29 mouse cellular contexts compared by ENCODE assay signal in genomic region chr8:46394750-46395149, GRCm38 (mm10).
DNase-seq lines count a peak whose midpoint lies in the region; TF ChIP-seq lines count a peak whose summit lies in the region.
"Had no signal": no experiment of that assay in that cellular context is flagged by ENCODE, and none has a peak within 500 bp of the region (broad histone marks: within the 10 kb centered on the region; RNA-seq: fewer than 3 reads in every experiment).

No protein-coding gene starts in this region.

- no peak overlapping the region for H3K4me3 ChIP-seq in layer of hippocampus, adult 2 months
- H3K4me3 ChIP-seq: erythroblast, embryonic 14.5 days; kidney, embryonic 15.5 days; limb, embryonic 12.5 days; liver, embryonic 13.5 days; midbrain, embryonic 10.5 days; midbrain, embryonic 15.5 days; myocyte; neural tube, embryonic 12.5 days had no signal

- TF ChIP-seq CTCF in layer of hippocampus, adult 2 months (conservative IDR thresholded peaks at IDR 0.05), result peak; percentile 33

- DNase-seq in layer of hippocampus, adult 2 months (ENCODE audit: low spot score in 2 of 2), result no peak
- DNase-seq in layer of hippocampus, postnatal 10 days (ENCODE audit: low spot score in 2 of 2), result no peak
- DNase-seq in right cerebral cortex, adult 18-20 months, result peak; percentile 8
- DNase-seq in right cerebral cortex, adult 2 months (ENCODE audit: low spot score in 2 of 2), result no peak
- peak; percentile 65 for DNase-seq in brain, adult 2 months (ENCODE audit: low read depth, low spot score)
- DNase-seq in embryo, embryonic 10.5 days (ENCODE audit: low spot score), result no peak
- no peak for DNase-seq in embryo, embryonic 9.5 days (ENCODE audit: extremely low spot score)
- DNase-seq: adrenal gland, postnatal 25 days; cerebellum, adult 11 months; cerebellum, adult 9-10 months; cerebellum, postnatal 36 days; gastrocnemius, postnatal 10 days; heart, postnatal 14 days; kidney, adult 18-20 months; kidney, postnatal 25 days; liver, embryonic 13.5 days; lung, adult 2 months; lung, postnatal 10 days; right cerebral cortex, postnatal 14 days; thymus, adult 18-20 months; thymus, postnatal 25 days had no signal

- peak overlapping the region; percentile 18; the same call in 1 of the 2 replicates for H3K27ac ChIP-seq in layer of hippocampus, adult 2 months
- H3K27ac ChIP-seq: kidney, embryonic 15.5 days; limb, embryonic 12.5 days; liver, embryonic 13.5 days; macrophage; midbrain, embryonic 10.5 days; midbrain, embryonic 15.5 days; neural tube, embryonic 12.5 days had no signal

Comparison
In these comparisons a context has a peak if more than half of its experiments do, and no peak if none do; other contexts are left out.
1. DNase-seq: peak in right cerebral cortex, adult 18-20 months (single experiment) and brain, adult 2 months (single experiment); none in layer of hippocampus, adult 2 months (0 of 2), layer of hippocampus, postnatal 10 days (0 of 2), right cerebral cortex, adult 2 months (0 of 2), embryo, embryonic 10.5 days (single experiment) and embryo, embryonic 9.5 days (single experiment).